Mouse (Mus musculus): Measurements from ENCODE around the gene Arf6. TPM values are rescaled to one million over a fixed set of nuclear protein-coding genes. Genes with fewer than 3 reads are reported as not detected.
"Not testable (repeated sequence)": the region's sequence is repeated elsewhere in the genome, so short reads cannot be mapped to it uniquely, and the experiment has no call there.

The Arf6 gene
- polyA plus RNA-seq, 1 experiment from 2014 or later: 72.2 TPM

DNA sequence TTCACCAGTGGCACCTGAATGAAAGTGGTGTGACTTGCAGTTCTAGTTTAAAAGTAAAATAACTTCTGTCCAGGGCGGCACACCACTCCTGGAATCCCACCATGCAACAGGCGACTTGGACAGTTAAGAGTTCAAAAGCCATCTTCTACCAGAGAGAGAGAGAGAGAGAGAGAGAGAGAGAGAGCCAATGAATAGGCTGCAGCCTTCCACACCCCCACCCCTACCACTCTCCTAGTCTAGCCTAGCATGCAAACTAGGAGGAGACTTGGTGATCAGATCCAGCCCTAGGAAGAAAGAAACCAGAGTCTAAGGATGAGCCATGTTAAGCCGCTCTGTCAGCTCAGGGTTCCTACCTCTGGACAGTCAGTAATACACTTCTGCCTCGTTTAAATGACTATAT is 9.6 kb upstream of the Arf6 start:
- Histone ChIP-seq H3K27me3 (no peaks in the 10 kb centered on the region), H3K27ac (peak overlapping the region; percentile 96), H3K4me3 (peak overlapping the region; percentile 50; the same call in 1 of the 2 replicates), H3K9me3 (no peaks in the 10 kb centered on the region), H3K4me1 (0 out of 2 replicates have a peak, but pooled peaks cover 8% of the 10 kb centered on the region), H3K4me2 (replicated peaks) (peak overlapping the region; percentile 65), H3K9ac (no peak overlapping the region), H3K36me3 (no peaks in the 10 kb centered on the region)
- no peak for ATAC-seq (ENCODE audit: insufficient number of reproducible peaks, insufficient read depth, low FRiP score, low TSS enrichment)
- WGBS: 37% methylated on average over 4 of the region's 4 CpGs

DNA sequence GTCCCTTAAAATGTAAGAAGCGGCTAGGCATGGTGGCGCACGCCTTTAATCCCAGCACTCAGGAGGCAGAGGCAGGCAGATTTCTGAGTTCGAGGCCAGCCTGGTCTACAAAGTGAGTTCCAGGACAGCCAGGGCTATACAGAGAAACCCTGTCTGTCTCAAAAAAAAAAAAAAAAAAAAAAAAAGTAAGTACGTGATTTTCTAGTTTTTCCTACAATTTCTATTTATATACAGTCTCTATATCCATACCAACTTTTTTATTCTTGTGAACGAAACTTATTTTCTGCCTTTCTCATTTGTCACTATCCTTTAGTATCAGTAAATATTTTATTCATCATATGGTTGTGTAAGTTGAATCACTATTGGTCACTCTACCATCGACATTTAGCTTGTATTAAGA is 8.8 kb upstream of the Arf6 start:
- not testable (repeated sequence) for H3K9me3 ChIP-seq; H3K9ac ChIP-seq; H3K4me2 ChIP-seq (replicated peaks); H3K27ac ChIP-seq; H3K27me3 ChIP-seq; ATAC-seq (ENCODE audit: insufficient number of reproducible peaks, insufficient read depth, low FRiP score, low TSS enrichment); H3K36me3 ChIP-seq; H3K4me3 ChIP-seq; H3K4me1 ChIP-seq
- 97% methylated on average over 7 of the region's 7 CpGs for WGBS

DNA sequence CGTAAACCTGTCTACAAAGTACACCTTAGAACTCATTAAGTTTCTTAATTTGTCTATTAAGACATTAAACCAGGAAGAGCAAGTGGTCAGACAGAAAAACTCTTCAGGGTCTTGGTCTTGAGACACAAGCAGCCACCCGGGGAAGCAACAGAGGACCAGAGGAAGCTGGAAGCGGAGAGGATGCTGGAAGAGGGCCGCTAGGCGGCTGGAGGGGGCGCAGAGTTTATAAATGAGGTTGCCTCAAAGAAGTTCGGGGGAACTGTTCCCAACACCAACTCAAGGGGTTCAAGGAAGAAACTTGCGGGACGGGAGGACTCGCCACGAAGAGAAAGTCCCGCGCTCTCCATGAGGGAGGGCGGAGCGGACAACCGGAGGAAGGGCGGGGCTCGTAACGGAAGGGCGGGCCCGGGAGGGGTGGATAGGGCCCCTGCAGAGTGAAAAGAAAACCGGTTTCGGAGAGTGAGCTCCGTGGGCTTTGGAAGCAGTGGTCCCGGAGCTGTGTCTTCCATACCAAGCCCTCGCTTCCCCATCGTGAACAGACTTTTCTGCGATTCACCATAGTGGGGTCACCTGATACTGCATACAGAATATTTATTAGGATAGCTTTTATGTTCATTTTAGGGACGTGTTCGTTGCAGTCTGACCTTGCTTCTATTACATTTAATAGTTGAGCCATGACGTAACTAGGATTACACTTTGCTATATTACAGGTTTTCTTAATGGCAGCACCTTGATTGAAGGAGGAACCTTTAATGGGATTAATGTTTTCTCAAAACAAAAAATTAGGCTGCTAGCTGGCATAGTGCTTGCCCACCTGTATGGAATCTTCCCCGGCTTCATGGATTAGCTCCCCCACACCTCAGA is 7.8 kb upstream of the Arf6 start:
- peak overlapping the region; percentile 44 for H3K4me3 ChIP-seq
- no peaks in the 10 kb centered on the region for H3K9me3 ChIP-seq
- peak overlapping the region; percentile 46 for H3K4me2 ChIP-seq (replicated peaks)
- no peaks in the 10 kb centered on the region for H3K27me3 ChIP-seq
- 0 out of 2 replicates have a peak, but pooled peaks cover 8% of the 10 kb centered on the region for H3K4me1 ChIP-seq
- 4% methylated on average over 31 of the region's 32 CpGs for WGBS
- ATAC-seq (ENCODE audit: insufficient number of reproducible peaks, insufficient read depth, low FRiP score, low TSS enrichment): no peak
- peak overlapping the region; percentile 55 for H3K9ac ChIP-seq
- no peaks in the 10 kb centered on the region for H3K36me3 ChIP-seq
- peak overlapping the region; percentile 82 for H3K27ac ChIP-seq

DNA sequence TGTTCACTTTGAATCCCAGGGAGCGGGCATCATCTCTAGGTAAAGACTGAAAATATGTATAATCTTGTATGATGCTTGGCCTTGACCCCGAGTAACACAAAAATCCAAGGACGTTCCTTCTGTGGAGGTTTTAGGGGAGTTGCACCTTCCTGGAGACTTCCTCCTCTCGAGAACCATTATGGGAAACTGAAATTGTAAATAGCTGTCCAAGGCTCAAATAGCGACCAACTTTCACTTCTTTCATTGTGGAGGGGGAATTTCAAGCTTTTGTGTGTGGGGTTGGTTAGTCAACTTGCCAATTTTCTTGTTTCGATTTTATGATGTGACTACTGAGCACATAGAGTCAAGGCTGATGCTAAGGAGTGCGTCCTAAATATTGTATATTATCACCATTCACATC is 6.2 kb upstream of the Arf6 start:
- WGBS: 81% methylated on average over 7 of the region's 7 CpGs
- Histone ChIP-seq H3K4me2 (replicated peaks) (no peak overlapping the region), H3K27ac (no peak overlapping the region), H3K9me3 (no peaks in the 10 kb centered on the region), H3K27me3 (no peaks in the 10 kb centered on the region), H3K4me1 (0 out of 2 replicates have a peak, but pooled peaks cover 8% of the 10 kb centered on the region), H3K36me3 (no peaks in the 10 kb centered on the region), H3K4me3 (no peak overlapping the region), H3K9ac (no peak overlapping the region)
- ATAC-seq (ENCODE audit: insufficient number of reproducible peaks, insufficient read depth, low FRiP score, low TSS enrichment): no peak

DNA sequence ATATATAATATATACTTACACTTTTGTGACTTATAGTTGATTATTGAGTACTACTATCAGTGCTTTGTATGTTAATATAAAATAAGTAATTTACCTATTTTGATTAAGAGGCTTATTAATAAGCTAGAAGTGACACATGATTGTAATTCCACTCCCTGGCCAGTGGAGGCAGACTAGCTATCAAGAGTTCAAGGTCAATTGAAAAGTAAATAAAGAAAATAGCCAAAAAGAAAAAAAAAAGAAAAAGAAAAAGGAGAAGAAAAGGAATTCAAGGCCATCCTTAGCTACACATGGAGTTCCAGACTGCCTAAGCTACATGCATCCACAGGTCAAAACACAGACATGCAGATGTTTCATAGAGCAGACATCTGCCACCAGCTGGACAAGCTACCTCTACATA is 5.5 kb upstream of the Arf6 start:
- ATAC-seq (ENCODE audit: insufficient number of reproducible peaks, insufficient read depth, low FRiP score, low TSS enrichment): no peak
- Histone ChIP-seq H3K27me3 (no peaks in the 10 kb centered on the region), H3K4me3 (no peak overlapping the region), H3K9ac (no peak overlapping the region), H3K9me3 (no peaks in the 10 kb centered on the region), H3K36me3 (no peaks in the 10 kb centered on the region), H3K27ac (no peak overlapping the region), H3K4me2 (replicated peaks) (no peak overlapping the region), H3K4me1 (0 out of 2 replicates have a peak, but pooled peaks cover 8% of the 10 kb centered on the region)

DNA sequence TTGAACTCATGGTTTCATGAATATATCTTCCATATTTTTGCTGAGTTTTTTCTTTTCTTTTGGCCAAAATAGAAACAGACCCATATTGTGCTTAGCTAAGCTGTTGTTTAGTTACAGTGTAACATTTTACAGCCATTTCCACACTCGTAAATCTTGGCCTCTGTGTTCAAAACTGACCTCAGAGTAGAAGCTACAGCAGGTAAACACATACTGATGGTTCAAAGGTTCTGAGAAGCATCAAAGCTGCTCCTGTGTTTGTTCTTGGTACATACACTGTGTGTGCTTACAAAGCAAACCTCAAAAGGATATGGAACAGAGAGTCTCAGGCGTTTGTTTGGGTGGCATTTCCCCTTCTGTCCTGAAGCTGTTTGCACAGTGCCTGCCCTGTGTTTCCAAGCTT is 4.4 kb upstream of the Arf6 start:
- Histone ChIP-seq H3K4me1 (0 out of 2 replicates have a peak, but pooled peaks cover 4% of the 10 kb centered on the region), H3K9ac (no peak overlapping the region), H3K4me2 (replicated peaks) (no peak overlapping the region), H3K4me3 (no peak overlapping the region), H3K36me3 (no peaks in the 10 kb centered on the region), H3K27ac (no peak overlapping the region), H3K27me3 (no peaks in the 10 kb centered on the region), H3K9me3 (no peaks in the 10 kb centered on the region)
- WGBS: 61% methylated on average over 2 of the region's 2 CpGs
- no peak for ATAC-seq (ENCODE audit: insufficient number of reproducible peaks, insufficient read depth, low FRiP score, low TSS enrichment)

DNA sequence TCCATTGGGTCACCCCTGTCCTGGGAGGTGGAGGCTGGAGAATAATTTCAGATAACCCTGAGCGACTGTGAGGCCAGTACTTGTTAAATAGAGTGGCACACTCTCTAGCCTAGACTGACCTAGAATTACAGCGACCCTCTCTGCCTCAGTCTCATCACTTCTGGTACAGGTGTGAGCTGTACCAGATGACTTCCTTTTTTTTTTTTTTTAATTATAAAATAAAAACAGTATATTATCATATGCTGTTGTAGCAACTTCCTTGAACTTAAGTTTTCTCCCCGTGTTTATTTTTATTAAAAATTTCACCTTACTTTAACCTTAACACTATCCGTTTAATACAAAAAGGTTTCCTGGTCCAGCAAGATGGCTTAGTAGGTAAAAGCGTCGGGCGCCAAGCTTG is 1.0 kb upstream of the Arf6 start:
- peak overlapping the region; percentile 99; the same call in 1 of the 2 replicates for H3K9ac ChIP-seq
- 10% methylated on average over 7 of the region's 7 CpGs for WGBS
- H3K4me1 ChIP-seq: peaks cover 11% of the 10 kb centered on the region
- no peak for ATAC-seq (ENCODE audit: insufficient number of reproducible peaks, insufficient read depth, low FRiP score, low TSS enrichment)
- H3K4me2 ChIP-seq (replicated peaks): peak overlapping the region; percentile 88
- H3K4me3 ChIP-seq: peak overlapping the region; percentile 98
- H3K27me3 ChIP-seq: no peaks in the 10 kb centered on the region
- peak overlapping the region; percentile 95 for H3K27ac ChIP-seq
- H3K9me3 ChIP-seq: no peaks in the 10 kb centered on the region
- no peaks in the 10 kb centered on the region for H3K36me3 ChIP-seq

DNA sequence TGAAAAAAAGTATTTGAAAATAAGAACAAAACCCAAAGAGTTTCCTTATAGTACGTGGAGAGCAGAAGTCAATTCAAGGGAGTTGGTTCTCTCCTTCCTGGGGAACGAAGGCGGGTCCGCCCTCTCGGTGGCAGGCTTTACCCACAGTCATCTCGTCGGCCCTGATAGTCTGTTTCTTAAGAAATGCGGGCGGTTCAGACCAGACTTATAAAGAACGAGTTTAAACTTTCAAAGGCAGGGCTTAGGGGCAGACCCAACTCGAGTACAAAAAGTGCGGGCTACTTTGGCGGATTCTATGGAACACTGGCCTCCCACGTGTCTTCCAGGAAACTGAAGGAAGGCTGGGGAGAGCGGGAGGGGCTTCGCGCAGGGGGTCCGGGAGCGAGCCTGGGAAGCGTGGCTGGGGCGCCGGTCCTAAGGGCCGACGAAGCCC is 513 bp upstream of the Arf6 start:
- Histone ChIP-seq H3K36me3 (no peaks in the 10 kb centered on the region), H3K4me2 (replicated peaks) (peak overlapping the region; percentile 88), H3K9me3 (no peaks in the 10 kb centered on the region), H3K4me1 (peaks cover 11% of the 10 kb centered on the region), H3K9ac (peak overlapping the region; percentile 99), H3K4me3 (peak overlapping the region; percentile 98), H3K27me3 (no peaks in the 10 kb centered on the region), H3K27ac (peak overlapping the region; percentile 95)
- no peak; the same call in 1 of the 2 replicates for ATAC-seq (ENCODE audit: insufficient number of reproducible peaks, insufficient read depth, low FRiP score, low TSS enrichment)
- 1% methylated on average over 23 of the region's 24 CpGs for WGBS

DNA sequence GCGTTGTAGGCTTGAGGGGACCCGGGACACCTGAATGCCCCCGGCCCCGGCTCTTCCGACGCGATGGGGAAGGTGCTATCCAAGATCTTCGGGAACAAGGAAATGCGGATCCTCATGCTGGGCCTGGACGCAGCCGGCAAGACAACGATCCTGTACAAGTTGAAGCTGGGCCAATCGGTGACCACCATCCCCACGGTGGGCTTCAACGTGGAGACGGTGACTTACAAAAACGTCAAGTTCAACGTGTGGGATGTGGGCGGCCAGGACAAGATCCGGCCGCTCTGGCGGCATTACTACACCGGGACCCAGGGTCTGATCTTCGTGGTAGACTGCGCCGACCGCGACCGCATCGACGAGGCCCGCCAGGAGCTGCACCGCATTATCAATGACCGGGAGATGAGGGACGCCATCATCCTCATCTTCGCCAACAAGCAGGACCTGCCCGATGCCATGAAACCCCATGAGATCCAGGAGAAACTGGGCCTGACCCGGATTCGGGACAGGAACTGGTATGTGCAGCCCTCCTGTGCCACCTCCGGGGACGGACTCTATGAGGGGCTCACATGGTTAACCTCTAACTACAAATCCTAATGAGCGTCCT is 881 bp downstream of the Arf6 start:
- WGBS: under 1% methylated on average over 42 of the region's 42 CpGs
- peak; percentile 17; the same call in 1 of the 2 replicates for ATAC-seq (ENCODE audit: insufficient number of reproducible peaks, insufficient read depth, low FRiP score, low TSS enrichment)

DNA sequence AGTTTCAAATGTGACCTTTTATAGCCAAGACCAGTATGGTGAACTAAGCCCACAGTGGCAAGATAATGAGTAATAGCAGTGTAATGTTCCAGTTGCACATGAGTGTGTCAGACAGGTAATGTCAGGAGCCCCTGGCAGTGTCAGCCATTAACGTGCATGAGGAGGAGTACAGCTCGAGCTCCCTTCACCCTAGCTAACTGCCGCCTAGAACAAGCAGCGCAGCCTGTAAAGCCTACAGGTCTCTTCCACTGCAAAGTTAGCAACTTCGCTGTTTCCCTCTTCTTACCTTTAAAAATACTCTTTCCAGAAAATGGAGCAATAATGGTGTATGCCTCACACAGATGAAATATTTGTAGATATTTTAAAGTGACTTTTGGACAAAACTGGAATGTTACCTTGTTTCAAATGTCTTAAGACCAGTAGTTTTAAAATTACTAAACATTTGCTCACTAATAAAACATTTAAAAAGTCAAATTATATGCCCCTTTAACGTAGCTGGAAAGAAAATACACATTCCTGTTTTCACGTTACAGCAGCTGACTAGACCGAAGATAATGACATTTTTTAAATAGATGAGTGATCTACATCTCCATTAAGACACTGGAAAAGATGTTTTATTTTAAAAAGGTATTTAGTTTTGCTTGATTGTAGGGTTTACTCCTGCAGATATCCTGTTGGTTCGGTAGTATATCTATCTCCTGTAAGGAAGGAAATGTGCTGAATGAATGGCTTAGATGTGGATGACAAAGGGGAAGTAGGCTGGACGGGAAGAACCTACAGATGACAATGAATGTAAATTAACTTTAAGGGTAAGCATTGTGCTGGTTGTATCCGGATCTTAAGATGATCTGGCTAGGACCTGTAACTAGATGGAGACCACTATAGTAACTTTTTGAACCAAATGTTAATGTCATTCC is 2.2 kb downstream of the Arf6 start:
- Histone ChIP-seq H3K9ac (peak overlapping the region; percentile 99), H3K4me3 (peak overlapping the region; percentile 98), H3K36me3 (no peaks in the 10 kb centered on the region), H3K9me3 (no peaks in the 10 kb centered on the region), H3K4me2 (replicated peaks) (peak overlapping the region; percentile 88), H3K27ac (no peak overlapping the region), H3K27me3 (no peaks in the 10 kb centered on the region), H3K4me1 (peaks cover 11% of the 10 kb centered on the region)
- 46% methylated on average over 11 of the region's 11 CpGs for WGBS
- ATAC-seq (ENCODE audit: insufficient number of reproducible peaks, insufficient read depth, low FRiP score, low TSS enrichment): no peak

More for the DNA sequence above, 881 bp downstream of the Arf6 start:
- H3K9me3 ChIP-seq: no peaks in the 10 kb centered on the region
- peak overlapping the region; percentile 98 for H3K4me3 ChIP-seq
- peak overlapping the region; percentile 99 for H3K9ac ChIP-seq
- H3K27me3 ChIP-seq: no peaks in the 10 kb centered on the region
- H3K4me1 ChIP-seq: peaks cover 11% of the 10 kb centered on the region
- peak overlapping the region; percentile 95 for H3K27ac ChIP-seq
- peak overlapping the region; percentile 88 for H3K4me2 ChIP-seq (replicated peaks)
- H3K36me3 ChIP-seq: no peaks in the 10 kb centered on the region

DNA sequence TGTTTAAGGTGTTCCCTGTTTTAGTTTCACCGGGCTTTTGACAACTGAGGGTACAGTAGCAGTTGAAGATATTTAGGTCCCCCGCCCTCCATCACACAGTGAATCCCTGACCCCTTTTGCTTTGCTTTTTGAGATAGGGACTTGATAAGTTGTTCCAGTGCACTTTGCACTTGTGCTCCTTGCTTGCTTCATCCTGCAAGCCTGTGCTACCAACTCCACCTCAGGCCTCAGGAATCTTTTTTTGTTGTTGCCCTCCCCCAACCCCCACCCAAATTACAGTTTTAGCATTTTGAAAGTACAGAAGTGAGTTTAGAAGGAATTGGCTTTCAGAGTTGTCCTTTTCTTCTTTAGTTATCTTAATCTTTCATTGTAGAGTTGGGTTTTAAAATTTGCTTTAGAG is 4.2 kb downstream of the Arf6 start:
- 93% methylated on average over 2 of the region's 2 CpGs for WGBS
- H3K9ac ChIP-seq: no peak overlapping the region
- no peaks in the 10 kb centered on the region for H3K27me3 ChIP-seq
- no peaks in the 10 kb centered on the region for H3K36me3 ChIP-seq
- H3K4me3 ChIP-seq: no peak overlapping the region
- no peaks in the 10 kb centered on the region for H3K9me3 ChIP-seq
- ATAC-seq (ENCODE audit: insufficient number of reproducible peaks, insufficient read depth, low FRiP score, low TSS enrichment): no peak
- H3K4me2 ChIP-seq (replicated peaks): no peak overlapping the region
- peaks cover 11% of the 10 kb centered on the region for H3K4me1 ChIP-seq
- H3K27ac ChIP-seq: no peak overlapping the region

All from embryonic facial prominence, embryonic 12.5 days (tissue).